Mouse (Mus musculus): ENCODE measurements around the gene Smg6. TPM values are rescaled to one million over a fixed set of nuclear protein-coding genes. Genes with fewer than 3 reads are reported as not detected.

The Smg6 gene
- polyA plus RNA-seq, 1 experiment from 2014 or later, result 20.7 TPM

- WGBS, result under 1% methylated on average over 50 of the region's 52 CpGs
- peaks cover 58% of the 10 kb centered on the region for H3K27me3 ChIP-seq (ENCODE audit: control insufficient read depth, insufficient read depth, low read length)
- H3K4me2 ChIP-seq (replicated peaks; ENCODE audit: low read depth, low read length), result peak overlapping the region; percentile 73
- peak overlapping the region; percentile 51 for H3K9ac ChIP-seq (ENCODE audit: low read depth, low read length)
- H3K36me3 ChIP-seq (ENCODE audit: control insufficient read depth, insufficient read depth, low read length), result no peaks in the 10 kb centered on the region
- peak overlapping the region; percentile 41 for H3K4me3 ChIP-seq (ENCODE audit: low read depth, low read length)
- peaks cover 9% of the 10 kb centered on the region for H3K4me1 ChIP-seq (replicated peaks; ENCODE audit: control insufficient read depth, insufficient read depth, low read length)
- no peak for ATAC-seq (ENCODE audit: low FRiP score)
- H3K9me3 ChIP-seq (ENCODE audit: control insufficient read depth, low read length), result no peaks in the 10 kb centered on the region
- H3K27ac ChIP-seq (ENCODE audit: low read depth, low read length), result no peak overlapping the region
- DNase-seq (ENCODE audit: low spot score), result peak; percentile 62
Observed at GRCm38 (mm10) chr11:75194121-75194849, 268.7 kb downstream of the Smg6 start.

- H3K27ac ChIP-seq (ENCODE audit: low read depth, low read length), result no peak overlapping the region
- no peak for ATAC-seq (ENCODE audit: low FRiP score)
Observed at GRCm38 (mm10) chr11:75194850-75195461, 269.3 kb downstream of the Smg6 start.

GRCm38 (mm10) chr11:75196131-75196530 lies 270.5 kb downstream of the Smg6 start:
- Histone ChIP-seq H3K36me3 (ENCODE audit: control insufficient read depth, insufficient read depth, low read length) (no peaks in the 10 kb centered on the region), H3K9me3 (ENCODE audit: control insufficient read depth, low read length) (no peaks in the 10 kb centered on the region), H3K9ac (ENCODE audit: low read depth, low read length) (no peak overlapping the region), H3K4me3 (ENCODE audit: low read depth, low read length) (no peak overlapping the region), H3K27ac (ENCODE audit: low read depth, low read length) (no peak overlapping the region), H3K4me2 (replicated peaks; ENCODE audit: low read depth, low read length) (no peak overlapping the region), H3K4me1 (replicated peaks; ENCODE audit: control insufficient read depth, insufficient read depth, low read length) (peaks cover 7% of the 10 kb centered on the region), H3K27me3 (ENCODE audit: control insufficient read depth, insufficient read depth, low read length) (peaks cover 61% of the 10 kb centered on the region)
- WGBS, result 49% methylated on average over 6 of the region's 6 CpGs
- ATAC-seq (ENCODE audit: low FRiP score) (no peak), DNase-seq (ENCODE audit: low spot score) (no peak)

More at GRCm38 (mm10) chr11:75194850-75195461, 269.3 kb downstream of the Smg6 start:
- Histone ChIP-seq H3K4me3 (ENCODE audit: low read depth, low read length) (peak overlapping the region; percentile 41), H3K4me2 (replicated peaks; ENCODE audit: low read depth, low read length) (peak overlapping the region; percentile 73), H3K9me3 (ENCODE audit: control insufficient read depth, low read length) (no peaks in the 10 kb centered on the region), H3K27me3 (ENCODE audit: control insufficient read depth, insufficient read depth, low read length) (peaks cover 60% of the 10 kb centered on the region), H3K4me1 (replicated peaks; ENCODE audit: control insufficient read depth, insufficient read depth, low read length) (peaks cover 7% of the 10 kb centered on the region), H3K9ac (ENCODE audit: low read depth, low read length) (no peak overlapping the region), H3K36me3 (ENCODE audit: control insufficient read depth, insufficient read depth, low read length) (no peaks in the 10 kb centered on the region)
- WGBS, result under 1% methylated on average over 39 of the region's 39 CpGs
- peak; percentile 72 for DNase-seq (ENCODE audit: low spot score)

GRCm38 (mm10) chr11:75197956-75198355 lies 272.3 kb downstream of the Smg6 start:
- ATAC-seq (ENCODE audit: low FRiP score) (no peak), DNase-seq (ENCODE audit: low spot score) (no peak)
- Histone ChIP-seq H3K27ac (ENCODE audit: low read depth, low read length) (no peak overlapping the region), H3K4me3 (ENCODE audit: low read depth, low read length) (no peak overlapping the region), H3K4me2 (replicated peaks; ENCODE audit: low read depth, low read length) (no peak overlapping the region), H3K4me1 (replicated peaks; ENCODE audit: control insufficient read depth, insufficient read depth, low read length) (peaks cover 7% of the 10 kb centered on the region), H3K9ac (ENCODE audit: low read depth, low read length) (no peak overlapping the region), H3K36me3 (ENCODE audit: control insufficient read depth, insufficient read depth, low read length) (no peaks in the 10 kb centered on the region), H3K9me3 (ENCODE audit: control insufficient read depth, low read length) (no peaks in the 10 kb centered on the region), H3K27me3 (ENCODE audit: control insufficient read depth, insufficient read depth, low read length) (peaks cover 44% of the 10 kb centered on the region)
- 30% methylated on average over 7 of the region's 7 CpGs for WGBS

GRCm38 (mm10) chr11:75198792-75199191 lies 273.2 kb downstream of the Smg6 start:
- peaks cover 5% of the 10 kb centered on the region for H3K4me1 ChIP-seq (replicated peaks; ENCODE audit: control insufficient read depth, insufficient read depth, low read length)

GRCm38 (mm10) chr11:75199951-75200350 lies 274.3 kb downstream of the Smg6 start:
- no peaks in the 10 kb centered on the region for H3K9me3 ChIP-seq (ENCODE audit: control insufficient read depth, low read length)
- no peak overlapping the region for H3K4me2 ChIP-seq (replicated peaks; ENCODE audit: low read depth, low read length)
- H3K36me3 ChIP-seq (ENCODE audit: control insufficient read depth, insufficient read depth, low read length), result no peaks in the 10 kb centered on the region
- H3K9ac ChIP-seq (ENCODE audit: low read depth, low read length), result no peak overlapping the region
- DNase-seq (ENCODE audit: low spot score), result no peak
- 88% methylated on average over 5 of the region's 5 CpGs for WGBS
- H3K4me3 ChIP-seq (ENCODE audit: low read depth, low read length), result no peak overlapping the region
- ATAC-seq (ENCODE audit: low FRiP score), result no peak
- H3K4me1 ChIP-seq (replicated peaks; ENCODE audit: control insufficient read depth, insufficient read depth, low read length), result peaks cover 2% of the 10 kb centered on the region; the same call in 1 of the 2 replicates
- H3K27ac ChIP-seq (ENCODE audit: low read depth, low read length), result no peak overlapping the region
- peaks cover 25% of the 10 kb centered on the region for H3K27me3 ChIP-seq (ENCODE audit: control insufficient read depth, insufficient read depth, low read length)

More at GRCm38 (mm10) chr11:75198792-75199191, 273.2 kb downstream of the Smg6 start:
- WGBS, result 61% methylated on average over 4 of the region's 4 CpGs
- DNase-seq (ENCODE audit: low spot score) (no peak), ATAC-seq (ENCODE audit: low FRiP score) (no peak)
- H3K4me2 ChIP-seq (replicated peaks; ENCODE audit: low read depth, low read length), result no peak overlapping the region
- H3K9ac ChIP-seq (ENCODE audit: low read depth, low read length), result no peak overlapping the region
- H3K36me3 ChIP-seq (ENCODE audit: control insufficient read depth, insufficient read depth, low read length), result no peaks in the 10 kb centered on the region
- H3K4me3 ChIP-seq (ENCODE audit: low read depth, low read length), result no peak overlapping the region
- no peak overlapping the region for H3K27ac ChIP-seq (ENCODE audit: low read depth, low read length)
- H3K27me3 ChIP-seq (ENCODE audit: control insufficient read depth, insufficient read depth, low read length), result peaks cover 36% of the 10 kb centered on the region
- H3K9me3 ChIP-seq (ENCODE audit: control insufficient read depth, low read length), result no peaks in the 10 kb centered on the region

- no peak overlapping the region for H3K4me2 ChIP-seq (replicated peaks; ENCODE audit: low read depth, low read length)
- no peak overlapping the region for H3K4me3 ChIP-seq (ENCODE audit: low read depth, low read length)
- H3K4me1 ChIP-seq (replicated peaks; ENCODE audit: control insufficient read depth, insufficient read depth, low read length), result 0 out of 2 replicates have a peak, but pooled peaks cover 2% of the 10 kb centered on the region
- DNase-seq (ENCODE audit: low spot score) (no peak), ATAC-seq (ENCODE audit: low FRiP score) (no peak)
- H3K9me3 ChIP-seq (ENCODE audit: control insufficient read depth, low read length), result no peaks in the 10 kb centered on the region
- peaks cover 15% of the 10 kb centered on the region for H3K27me3 ChIP-seq (ENCODE audit: control insufficient read depth, insufficient read depth, low read length)
- no peak overlapping the region for H3K27ac ChIP-seq (ENCODE audit: low read depth, low read length)
- H3K36me3 ChIP-seq (ENCODE audit: control insufficient read depth, insufficient read depth, low read length), result no peaks in the 10 kb centered on the region
- no peak overlapping the region for H3K9ac ChIP-seq (ENCODE audit: low read depth, low read length)
- WGBS, result 92% methylated on average over 12 of the region's 12 CpGs
Observed at GRCm38 (mm10) chr11:75200935-75201334, 275.3 kb downstream of the Smg6 start.

GRCm38 (mm10) chr11:75201721-75202120 lies 276.1 kb downstream of the Smg6 start:
- H3K4me3 ChIP-seq (ENCODE audit: low read depth, low read length), result no peak overlapping the region
- peaks cover 7% of the 10 kb centered on the region for H3K27me3 ChIP-seq (ENCODE audit: control insufficient read depth, insufficient read depth, low read length)
- no peak overlapping the region for H3K27ac ChIP-seq (ENCODE audit: low read depth, low read length)
- ATAC-seq (ENCODE audit: low FRiP score) (no peak), DNase-seq (ENCODE audit: low spot score) (no peak)
- H3K4me1 ChIP-seq (replicated peaks; ENCODE audit: control insufficient read depth, insufficient read depth, low read length), result 0 out of 2 replicates have a peak, but pooled peaks cover 2% of the 10 kb centered on the region
- WGBS, result 66% methylated on average over 8 of the region's 8 CpGs
- H3K4me2 ChIP-seq (replicated peaks; ENCODE audit: low read depth, low read length), result no peak overlapping the region
- no peaks in the 10 kb centered on the region for H3K36me3 ChIP-seq (ENCODE audit: control insufficient read depth, insufficient read depth, low read length)
- no peak overlapping the region for H3K9ac ChIP-seq (ENCODE audit: low read depth, low read length)
- H3K9me3 ChIP-seq (ENCODE audit: control insufficient read depth, low read length), result no peaks in the 10 kb centered on the region

All from hindbrain, embryonic 11.5 days (tissue).